Mouse (Mus musculus) cerebellum, adult 2 months (tissue): Measurements from ENCODE around the gene Trim71. TPM values are rescaled to one million over a fixed set of nuclear protein-coding genes. Genes with fewer than 3 reads are reported as not detected.
"Not testable (repeated sequence)": the region's sequence is repeated elsewhere in the genome, so short reads cannot be mapped to it uniquely, and the experiment has no call there.

Source experiments
- DNase-seq, 2 experiments: peaks; one replicate each; pipeline ENCODE4 v3.0.0; 2021
- H3K27ac ChIP-seq: fragments of 200-500 bp; 2 replicates; pipeline ENCODE4 v1.5.1; 2012; ENCODE audit warnings: low read length, control low read depth, inconsistent platforms; ENCODE audit not compliant: insufficient read depth
- H3K27me3 ChIP-seq: fragments of 200-500 bp; 2 replicates; pipeline ENCODE4 v1.6.1; 2012; ENCODE audit warnings: inconsistent platforms, mild to moderate bottlenecking, low read length, moderate library complexity; ENCODE audit not compliant: control insufficient read depth, insufficient read depth
- H3K4me1 ChIP-seq: fragments of 200-500 bp; 2 replicates; pipeline ENCODE4 v1.6.1; 2011; ENCODE audit warnings: low read length; ENCODE audit not compliant: control insufficient read depth, insufficient read depth
- H3K4me3 ChIP-seq: fragments of 200-500 bp; replicated peaks from 2 replicates; pipeline ENCODE3; 2011; ENCODE audit warnings: mild to moderate bottlenecking, low read depth, low read length, control low read depth; ENCODE audit not compliant: insufficient read depth
- CTCF ChIP-seq: fragments of 200-500 bp; IDR thresholded peaks from 2 replicates; pipeline ENCODE4 v1.5.1; 2011; ENCODE audit warnings: low read depth, mild to moderate bottlenecking, control low read depth, low read length, moderate library complexity, borderline replicate concordance; ENCODE audit not compliant: insufficient read depth
- POLR2A ChIP-seq: fragments of 200-500 bp; IDR thresholded peaks from 2 replicates; pipeline ENCODE4 v1.6.1; 2011; ENCODE audit warnings: low read length, control low read depth, borderline replicate concordance; ENCODE audit not compliant: insufficient read depth
- WGBS: fragments of 180-500 bp; shearing (Covaris S2); methylation state at CpG from one replicate; pipeline ENCODE4 v1.1.7; 2018; 5-methylcytosine and 5-hydroxymethylcytosine counted together
- polyA plus RNA-seq: library from polyadenylated mRNA; depleted of rRNA; stranded (reverse); fragments of >200 nt; gene quantifications from 2 replicates; pipeline ENCODE4 v1.2.3, GENCODE M21; 2012

Gene Trim71
- polyA plus RNA-seq, 1 experiment, result 0.03 TPM

GRCm38 (mm10) chr9:114528680-114529048 lies 35.5 kb downstream of the Trim71 start:
- DNase-seq, result no peak
- H3K27ac ChIP-seq, result no peak overlapping the region
- TF ChIP-seq POLR2A (no peak), CTCF (no peak)
- no peaks in the 10 kb centered on the region for H3K4me1 ChIP-seq
- no peaks in the 10 kb centered on the region; the same call in 1 of the 2 replicates for H3K27me3 ChIP-seq
- WGBS, result 12% methylated on average over 9 of the region's 9 CpGs
- H3K4me3 ChIP-seq, result no peak overlapping the region

- Histone ChIP-seq H3K27me3 (no peaks in the 10 kb centered on the region; the same call in 1 of the 2 replicates), H3K27ac (no peak overlapping the region), H3K4me1 (no peaks in the 10 kb centered on the region), H3K4me3 (no peak overlapping the region)
- no peak for DNase-seq
- WGBS, result 28% methylated on average over 17 of the region's 17 CpGs
- no peak for TF ChIP-seq CTCF
Measured at GRCm38 (mm10) chr9:114527992-114528679, 36.0 kb downstream of the Trim71 start.

GRCm38 (mm10) chr9:114527085-114527484 lies 37.1 kb downstream of the Trim71 start:
- Histone ChIP-seq H3K27me3 (no peaks in the 10 kb centered on the region; the same call in 1 of the 2 replicates), H3K4me3 (no peak overlapping the region), H3K4me1 (no peaks in the 10 kb centered on the region), H3K27ac (no peak overlapping the region)
- DNase-seq, result no peak
- WGBS, result 13% methylated on average over 16 of the region's 16 CpGs
- no peak for TF ChIP-seq POLR2A
- no peak for TF ChIP-seq CTCF

- Histone ChIP-seq H3K4me1 (no peaks in the 10 kb centered on the region), H3K27ac (no peak overlapping the region), H3K27me3 (no peaks in the 10 kb centered on the region; the same call in 1 of the 2 replicates), H3K4me3 (no peak overlapping the region)
- TF ChIP-seq POLR2A (no peak), CTCF (no peak)
- WGBS, result 38% methylated on average over 8 of the region's 8 CpGs
- no peak for DNase-seq
Measured at GRCm38 (mm10) chr9:114526581-114526980, 37.6 kb downstream of the Trim71 start.

- no peak for DNase-seq
- TF ChIP-seq CTCF, result no peak
- TF ChIP-seq POLR2A, result no peak
- 7% methylated on average over 8 of the region's 8 CpGs for WGBS
- no peak overlapping the region for H3K27ac ChIP-seq
- no peaks in the 10 kb centered on the region; the same call in 1 of the 2 replicates for H3K27me3 ChIP-seq
- no peak overlapping the region for H3K4me3 ChIP-seq
- H3K4me1 ChIP-seq, result no peaks in the 10 kb centered on the region
Measured at GRCm38 (mm10) chr9:114525891-114526290, 38.3 kb downstream of the Trim71 start.

GRCm38 (mm10) chr9:114525073-114525633 lies 39.0 kb downstream of the Trim71 start:
- Histone ChIP-seq H3K4me1 (no peaks in the 10 kb centered on the region), H3K4me3 (no peak overlapping the region), H3K27me3 (no peaks in the 10 kb centered on the region; the same call in 1 of the 2 replicates), H3K27ac (no peak overlapping the region)
- WGBS, result 80% methylated on average over 15 of the region's 15 CpGs
- no peak for TF ChIP-seq CTCF
- no peak for TF ChIP-seq POLR2A
- no peak for DNase-seq

- H3K4me3 ChIP-seq, result no peak overlapping the region
- WGBS, result 92% methylated on average over 9 of the region's 9 CpGs
Measured at GRCm38 (mm10) chr9:114522501-114522900, 41.7 kb downstream of the Trim71 start.

GRCm38 (mm10) chr9:114522041-114522440 lies 42.1 kb downstream of the Trim71 start:
- Histone ChIP-seq H3K4me1 (no peaks in the 10 kb centered on the region), H3K27me3 (no peaks in the 10 kb centered on the region), H3K4me3 (no peak overlapping the region), H3K27ac (no peak overlapping the region)
- TF ChIP-seq CTCF (no peak), POLR2A (no peak)
- DNase-seq, result no peak
- 65% methylated on average over 5 of the region's 5 CpGs for WGBS

More at GRCm38 (mm10) chr9:114522501-114522900, 41.7 kb downstream of the Trim71 start:
- H3K4me1 ChIP-seq, result no peaks in the 10 kb centered on the region
- no peak overlapping the region for H3K27ac ChIP-seq
- TF ChIP-seq POLR2A, result no peak
- no peak for DNase-seq
- H3K27me3 ChIP-seq, result no peaks in the 10 kb centered on the region

GRCm38 (mm10) chr9:114520529-114520928 lies 43.6 kb downstream of the Trim71 start:
- DNase-seq, H3K4me3 ChIP-seq, H3K27me3 ChIP-seq, H3K27ac ChIP-seq, H3K4me1 ChIP-seq: not testable (repeated sequence)
- WGBS, result 67% methylated on average over 4 of the region's 4 CpGs
